Mouse (Mus musculus): ENCODE measurements around the gene Bicra.

The Bicra gene

GRCm38 (mm10) chr7:15945211-15945610, 102.5 kb downstream of the Bicra start:
- no peak for DNase-seq (ENCODE audit: low spot score)

GRCm38 (mm10) chr7:15944311-15944710, 103.4 kb downstream of the Bicra start:
- no peak for DNase-seq (ENCODE audit: low spot score)

DNA sequence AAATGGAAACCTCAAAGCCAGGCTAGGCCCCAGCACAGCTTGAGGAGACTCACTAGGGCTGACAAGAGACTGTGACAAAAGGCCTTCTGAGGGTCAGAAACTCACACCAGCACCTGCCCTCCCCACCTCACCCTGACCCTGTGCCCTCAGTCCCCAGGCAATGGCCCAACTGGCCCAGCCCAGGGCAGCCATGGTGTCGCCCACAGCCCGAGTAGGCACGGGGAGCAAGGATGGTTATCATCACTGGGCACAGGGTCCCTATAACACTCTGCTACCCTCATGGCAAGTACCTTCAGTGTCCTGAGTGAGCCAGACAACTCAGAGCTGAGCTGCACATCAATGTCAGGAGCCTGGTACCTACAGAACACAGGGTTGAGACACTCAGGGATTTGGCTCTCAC, 109.1 kb downstream of the Bicra start:
- no peak for DNase-seq (ENCODE audit: low spot score)

DNA sequence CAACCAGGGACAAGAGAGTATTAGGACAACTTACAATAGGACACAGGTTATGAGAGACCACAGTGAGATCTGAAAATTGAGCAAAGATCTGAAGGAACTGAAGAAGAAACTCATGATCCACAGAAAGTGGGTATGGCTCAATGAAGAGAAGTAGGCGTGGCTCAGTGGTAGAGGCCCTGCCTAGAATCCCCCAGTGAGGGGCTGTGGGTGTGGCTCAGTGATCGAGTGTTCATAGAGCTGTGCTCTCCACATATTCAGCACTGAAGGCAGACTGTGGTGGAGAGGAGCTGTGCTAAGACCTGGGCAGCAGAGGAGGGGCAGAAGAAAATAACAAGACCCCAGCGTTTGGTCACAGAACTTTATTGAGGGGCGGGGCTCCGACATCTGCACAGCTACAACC, 110.2 kb downstream of the Bicra start:
- DNase-seq (ENCODE audit: low spot score), result no peak

- no peak for DNase-seq (ENCODE audit: low spot score)
Observed at GRCm38 (mm10) chr7:15933437-15934359, 114.0 kb downstream of the Bicra start.

DNA sequence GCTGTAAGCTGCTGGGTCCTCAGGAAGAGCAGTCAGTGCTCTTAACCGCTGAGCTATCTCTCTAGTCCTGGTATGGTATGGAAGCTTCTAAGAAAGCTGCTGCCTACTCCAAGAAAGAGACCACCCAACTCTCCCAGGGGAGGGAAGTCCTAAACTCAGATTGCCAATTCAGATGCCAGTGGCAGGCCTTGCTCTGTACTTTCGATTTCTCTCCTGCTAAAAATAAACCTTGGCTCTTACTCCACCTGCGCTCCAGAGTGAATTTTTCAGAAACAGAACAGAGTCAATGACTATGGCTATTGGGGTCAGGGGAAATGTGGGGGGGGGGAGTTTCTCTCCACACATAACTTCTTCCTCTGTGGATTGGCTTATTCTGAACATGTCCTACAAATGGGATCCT, 116.1 kb downstream of the Bicra start:
- DNase-seq (ENCODE audit: low spot score), result no peak

DNA sequence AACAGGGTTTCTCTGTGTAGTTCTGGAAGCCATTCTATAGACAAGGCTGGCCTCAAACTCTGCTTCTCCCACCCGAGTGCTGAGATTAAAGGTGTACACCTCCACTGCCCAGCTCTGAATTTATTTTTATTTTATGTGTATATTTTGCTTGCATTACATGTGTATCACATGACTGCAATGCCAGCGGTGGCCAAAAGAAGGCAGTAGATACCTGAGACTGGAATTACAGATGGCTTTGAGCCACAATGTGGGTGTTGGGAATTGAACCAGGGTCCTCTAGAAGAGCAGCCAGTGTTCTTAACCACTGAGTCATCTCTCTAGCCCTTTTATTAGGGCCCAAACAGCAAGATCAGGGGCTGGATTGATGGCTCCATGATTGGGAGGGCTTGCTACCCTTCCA, 117.2 kb downstream of the Bicra start:
- no peak for DNase-seq (ENCODE audit: low spot score)

GRCm38 (mm10) chr7:15929910-15930309, 117.8 kb downstream of the Bicra start:
- peak; percentile 43 for DNase-seq (ENCODE audit: low spot score)

- peak; percentile 91 for DNase-seq (ENCODE audit: low spot score)
Observed at GRCm38 (mm10) chr7:15922220-15922773, 125.4 kb downstream of the Bicra start, which contains the start of gene Selenow. Gene Selenow, minus strand, starts transcription at chr7:15922402.

DNA sequence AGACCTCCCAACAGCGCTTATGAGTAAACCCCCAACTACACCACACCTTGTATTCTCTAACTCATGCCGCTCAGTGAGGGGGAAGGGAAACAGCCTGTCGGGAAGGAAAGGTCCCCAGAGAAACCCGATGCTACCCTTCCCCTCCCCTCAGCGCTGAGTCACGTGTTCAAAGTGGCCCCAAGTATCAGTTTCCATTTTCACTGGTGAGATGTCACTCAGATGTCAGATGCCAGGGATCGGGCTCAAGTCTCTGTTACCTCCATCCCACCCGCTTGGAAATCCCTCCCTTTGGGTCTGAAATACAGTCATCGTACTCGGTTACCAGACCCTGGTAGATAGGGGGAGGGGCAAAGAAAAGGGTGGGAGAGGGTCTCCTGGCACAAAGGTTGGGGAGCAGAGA, 125.9 kb downstream of the Bicra start:
- peak; percentile 60 for DNase-seq (ENCODE audit: low spot score)

Data from MN1 (cell line).